Mouse (Mus musculus) testis, adult 2 months (tissue): Measurements from ENCODE around the gene H2afx. TPM values are rescaled to one million over a fixed set of nuclear protein-coding genes. Genes with fewer than 3 reads are reported as not detected.

Experiments
- H3K27ac ChIP-seq: fragments of 200-500 bp; 2 replicates; pipeline ENCODE4 v1.5.1; 2012; ENCODE audit warnings: low read depth, low read length; ENCODE audit not compliant: control insufficient read depth, insufficient read depth
- H3K27me3 ChIP-seq: fragments of 200-500 bp; 2 replicates; pipeline ENCODE4 v1.6.1; 2012; ENCODE audit warnings: mild to moderate bottlenecking, low read length, moderate library complexity; ENCODE audit not compliant: control insufficient read depth, insufficient read depth
- H3K36me3 ChIP-seq: fragments of 200-500 bp; 2 replicates; pipeline ENCODE4 v1.6.1; 2012; ENCODE audit warnings: mild to moderate bottlenecking, low read length; ENCODE audit not compliant: control insufficient read depth, insufficient read depth
- H3K4me1 ChIP-seq: fragments of 200-500 bp; 2 replicates; pipeline ENCODE4 v1.6.1; 2012; ENCODE audit warnings: low read length; ENCODE audit not compliant: control insufficient read depth, insufficient read depth
- H3K4me3 ChIP-seq: fragments of 200-500 bp; 2 replicates; pipeline ENCODE4 v1.5.1; 2012; ENCODE audit warnings: low read depth, mild to moderate bottlenecking, low read length, moderate library complexity, mixed read lengths; ENCODE audit not compliant: control insufficient read depth
- CTCF ChIP-seq: fragments of 200-500 bp; IDR thresholded peaks from 2 replicates; pipeline ENCODE4 v1.5.1; 2012; ENCODE audit warnings: low read depth, mild to moderate bottlenecking, inconsistent platforms, low read length, moderate library complexity; ENCODE audit not compliant: control insufficient read depth, insufficient read depth, insufficient replicate concordance
- POLR2A ChIP-seq: fragments of 200-500 bp; IDR thresholded peaks from 2 replicates; pipeline ENCODE4 v1.6.1; 2012; ENCODE audit warnings: low read depth, mild to moderate bottlenecking, inconsistent platforms, low read length, moderate library complexity; ENCODE audit not compliant: control insufficient read depth
- polyA plus RNA-seq: library from polyadenylated mRNA; depleted of rRNA; stranded (reverse); fragments of >200 nt; gene quantifications from 2 replicates; pipeline ENCODE4 v1.2.3, GENCODE M21; 2012

H2afx gene
- polyA plus RNA-seq, 1 experiment: 107 TPM

- peak within 1 kb of the TSS; percentile 100 for H3K27ac ChIP-seq
- H3K36me3 ChIP-seq: no peaks in the 10 kb centered on the region
- TF ChIP-seq CTCF: no peak
- TF ChIP-seq POLR2A: peak; percentile 93
- H3K4me1 ChIP-seq: peaks cover 9% of the 10 kb centered on the region
- peak within 1 kb of the TSS; percentile 99 for H3K4me3 ChIP-seq
- no peaks in the 10 kb centered on the region for H3K27me3 ChIP-seq
These were observed 9.4 kb downstream of the H2afx start, which contains the start of gene Hmbs for GRCm38 (mm10) chr9:44343781-44344421. Gene Hmbs, minus strand, starts transcription at chr9:44344228.

- Histone ChIP-seq H3K4me1 (peaks cover 7% of the 10 kb centered on the region), H3K27ac (peak overlapping the region; percentile 67), H3K36me3 (0 out of 2 replicates have a peak, but pooled peaks cover 2% of the 10 kb centered on the region), H3K27me3 (no peaks in the 10 kb centered on the region), H3K4me3 (no peak overlapping the region)
- TF ChIP-seq POLR2A (peak; percentile 35; the same call in 1 of the 2 replicates), CTCF (no peak)
These were observed 11.3 kb downstream of the H2afx start for GRCm38 (mm10) chr9:44345570-44346433.

GRCm38 (mm10) chr9:44347166-44347565 lies 12.7 kb downstream of the H2afx start:
- Histone ChIP-seq H3K4me3 (no peak overlapping the region), H3K27ac (no peak overlapping the region; the same call in 1 of the 2 replicates), H3K4me1 (peaks cover 7% of the 10 kb centered on the region), H3K36me3 (0 out of 2 replicates have a peak, but pooled peaks cover 2% of the 10 kb centered on the region), H3K27me3 (no peaks in the 10 kb centered on the region)
- TF ChIP-seq CTCF (no peak), POLR2A (no peak)

- TF ChIP-seq POLR2A (no peak), CTCF (no peak)
- H3K27ac ChIP-seq: no peak overlapping the region; the same call in 1 of the 2 replicates
- no peaks in the 10 kb centered on the region for H3K27me3 ChIP-seq
- H3K4me1 ChIP-seq: peaks cover 7% of the 10 kb centered on the region
- H3K36me3 ChIP-seq: 0 out of 2 replicates have a peak, but pooled peaks cover 2% of the 10 kb centered on the region
- no peak overlapping the region for H3K4me3 ChIP-seq
These were observed 13.1 kb downstream of the H2afx start for GRCm38 (mm10) chr9:44347621-44348020.

- Histone ChIP-seq H3K27me3 (no peaks in the 10 kb centered on the region), H3K36me3 (0 out of 2 replicates have a peak, but pooled peaks cover 2% of the 10 kb centered on the region), H3K4me1 (peaks cover 2% of the 10 kb centered on the region), H3K27ac (no peak overlapping the region), H3K4me3 (no peak overlapping the region)
- TF ChIP-seq CTCF (no peak), POLR2A (no peak)
These were observed 14.1 kb downstream of the H2afx start for GRCm38 (mm10) chr9:44348546-44348945.

- Histone ChIP-seq H3K4me1 (no peaks in the 10 kb centered on the region), H3K36me3 (peaks cover 8% of the 10 kb centered on the region), H3K27me3 (no peaks in the 10 kb centered on the region), H3K27ac (no peak overlapping the region), H3K4me3 (no peak overlapping the region)
- TF ChIP-seq POLR2A (no peak), CTCF (no peak)
These were observed 16.9 kb downstream of the H2afx start for GRCm38 (mm10) chr9:44351396-44351795.

- Histone ChIP-seq H3K27me3 (no peaks in the 10 kb centered on the region), H3K4me3 (no peak overlapping the region), H3K27ac (no peak overlapping the region), H3K36me3 (peaks cover 10% of the 10 kb centered on the region), H3K4me1 (no peaks in the 10 kb centered on the region)
- TF ChIP-seq CTCF (no peak), POLR2A (no peak)
These were observed 17.8 kb downstream of the H2afx start for GRCm38 (mm10) chr9:44352337-44352736.
